Mouse (Mus musculus) embryonic stem cell, embryonic (primary cell): Measurements from ENCODE around the gene Icam5.

ENCODE experiments used
- CTCF ChIA-PET, 4 experiments: fragments of 300-600 bp in 2 of 4; fragments of 350-600 bp in 2 of 4; sonication (Branson Sonifier 250); formaldehyde crosslinking; loops; one replicate each; lab custom pipeline; 2022; ENCODE audit warnings: inconsistent platforms in 2 of 4; lab: Charles Lee
- POLR2A ChIA-PET, 4 experiments: fragments of 300-600 bp in 2 of 4; fragments of 350-600 bp in 2 of 4; sonication (Branson Sonifier 250); formaldehyde crosslinking; loops; one replicate each; lab custom pipeline; 2022; ENCODE audit warnings: antibody characterized with exemption in 4 of 4, inconsistent platforms in 1 of 4; lab: Charles Lee

The Icam5 gene

DNA sequence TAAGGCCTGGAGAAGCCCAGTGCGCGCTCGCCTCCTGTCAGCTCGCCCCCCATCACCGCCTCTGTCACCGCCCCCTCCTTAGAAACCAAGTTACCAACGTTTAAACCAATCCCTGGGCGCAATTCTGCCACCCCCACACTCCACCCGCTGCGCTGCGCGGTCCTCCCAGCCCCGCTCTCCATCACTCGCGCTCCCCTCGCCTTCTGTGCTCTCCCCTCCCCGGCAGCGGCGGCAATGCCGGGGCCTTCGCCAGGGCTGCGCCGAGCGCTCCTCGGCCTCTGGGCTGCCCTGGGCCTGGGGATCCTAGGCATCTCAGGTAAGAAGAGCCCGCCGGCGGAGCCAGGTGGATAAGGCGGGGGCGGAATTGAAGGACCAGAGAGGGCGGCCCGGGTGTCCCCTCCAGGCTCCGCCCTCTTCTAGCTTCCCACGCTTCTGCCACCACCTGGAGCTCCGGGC is at the start of gene Icam5:
Icam5 (plus strand) TSS at position 178 of the 456 bp plus-strand sequence.
- CTCF ChIA-PET: interaction anchor here in 3 of 4 experiments (0.5 to 2.4 kb wide), 12 partner anchors 10 to 478 kb away, joined by 3 to 15 read pairs (median 6); partner anchors contain the start of genes Eif3g (in 2 of the 3) and Tmed1 (in 1 of the 3)
- POLR2A ChIA-PET: interaction anchor here in 3 of 4 experiments (0.6 to 12.3 kb wide), 29 partner anchors 10 to 692 kb away, joined by 3 to 264 read pairs (median 7); partner anchors contain the start of genes Gm38431 (in 3 of the 3), Icam1 (in 3 of the 3), Raver1 (in 3 of the 3) and Angptl6 (in 1 of the 3)

- CTCF ChIA-PET: interaction anchor here in 1 of 4 experiments (0.6 kb wide), 1 partner anchor 187 kb away, joined by 3 read pairs; no protein-coding TSS in a partner anchor
- POLR2A ChIA-PET: interaction anchor here in 3 of 4 experiments (0.6 to 22.4 kb wide), 28 partner anchors 8 to 339 kb away, joined by 3 to 411 read pairs (median 4); partner anchors contain the start of genes Dnmt1 (in 2 of the 3), Icam1 (in 2 of the 3), Mrpl4 (in 2 of the 3) and Ppan (in 2 of the 3)
These were observed 49.7 kb upstream of the Icam5 start for GRCm38 (mm10) chr9:20982171-20982570.

DNA sequence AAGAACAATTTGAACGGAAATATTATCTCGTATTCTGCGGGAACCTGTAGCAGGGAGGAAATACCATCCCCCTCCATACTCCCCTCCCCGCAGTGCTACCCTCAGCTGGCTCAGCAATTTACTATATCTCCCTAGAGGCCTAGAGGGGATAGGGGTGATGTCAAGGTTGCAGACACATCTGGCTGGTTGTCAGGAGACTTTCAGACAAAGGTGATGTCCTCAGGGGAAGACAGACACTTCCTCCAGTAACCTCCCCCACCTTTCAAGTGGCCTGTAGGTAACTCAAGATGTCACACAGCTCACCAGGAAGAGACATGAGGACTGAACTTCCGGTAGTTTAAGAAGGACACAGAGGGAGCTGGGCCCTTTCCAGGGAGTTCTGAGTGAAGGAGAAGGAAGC is 48.7 kb upstream of the Icam5 start:
- CTCF ChIA-PET: interaction anchor here in 1 of 4 experiments (0.8 kb wide), 1 partner anchor 11 kb away, joined by 3 read pairs; no protein-coding TSS in a partner anchor
- POLR2A ChIA-PET: interaction anchor here in 3 of 4 experiments (0.6 to 22.4 kb wide), 26 partner anchors 9 to 241 kb away, joined by 3 to 411 read pairs (median 4); partner anchors contain the start of genes Dnmt1 (in 2 of the 3), Gm38431 (in 2 of the 3), Icam1 (in 2 of the 3) and Raver1 (in 2 of the 3)

- ChIA-PET POLR2A (interaction anchor here (0.6 to 22.4 kb wide), 22 partner anchors 9 to 345 kb away, joined by 3 to 411 read pairs (median 4); partner anchors contain the start of genes Mrpl4 (in 2 of the 4), S1pr2 (in 2 of the 4), Dnmt1 (in 1 of the 4) and Eif3g (in 1 of the 4)), CTCF (interaction anchor here in 3 of 4 experiments (0.6 to 1.7 kb wide), 6 partner anchors 14 to 174 kb away, joined by 3 to 7 read pairs (median 3); no protein-coding TSS in a partner anchor)
These were observed 44.8 kb upstream of the Icam5 start for GRCm38 (mm10) chr9:20986952-20987686.

- CTCF ChIA-PET: interaction anchor here (0.5 to 1.7 kb wide), 8 partner anchors 10 to 174 kb away, joined by 3 to 7 read pairs (median 3); no protein-coding TSS in a partner anchor
These were observed 43.9 kb upstream of the Icam5 start for GRCm38 (mm10) chr9:20987953-20988352.

DNA sequence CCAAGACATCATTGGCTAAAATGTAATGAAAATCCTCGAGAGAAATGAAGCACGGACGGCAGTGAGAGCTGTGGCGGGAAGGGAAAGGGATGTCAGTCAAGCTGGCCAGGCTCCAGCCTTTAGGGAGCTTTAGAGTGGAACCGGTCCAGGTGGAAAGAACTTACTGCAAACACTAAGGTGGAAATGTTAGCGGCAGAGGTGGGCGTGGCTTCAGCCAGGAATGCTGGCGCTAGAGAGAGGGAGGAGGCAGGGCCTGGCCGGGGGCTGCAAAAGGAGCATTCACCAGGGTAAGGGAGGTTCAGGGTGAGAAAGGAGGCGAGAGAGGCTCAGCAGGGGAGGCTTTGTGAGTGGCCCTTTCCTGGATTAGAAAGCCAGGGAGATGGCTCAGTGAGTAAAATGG is 41.0 kb upstream of the Icam5 start:
- POLR2A ChIA-PET: interaction anchor here (0.6 to 22.4 kb wide), 17 partner anchors 9 to 113 kb away, joined by 3 to 411 read pairs (median 4); partner anchors contain the start of genes Gm38431 (in 2 of the 4), Raver1 (in 2 of the 4), S1pr2 (in 2 of the 4) and Dnmt1 (in 1 of the 4)
- CTCF ChIA-PET: interaction anchor here in 2 of 4 experiments (0.5 to 0.7 kb wide), 3 partner anchors 89 to 1632 kb away, joined by 3 to 5 read pairs (median 3); no protein-coding TSS in a partner anchor

More at GRCm38 (mm10) chr9:20987953-20988352, 43.9 kb upstream of the Icam5 start:
- POLR2A ChIA-PET: interaction anchor here in 3 of 4 experiments (0.6 to 22.4 kb wide), 26 partner anchors 8 to 445 kb away, joined by 3 to 411 read pairs (median 4); partner anchors contain the start of genes Mrpl4 (in 2 of the 3), S1pr2 (in 2 of the 3), Dnmt1 (in 1 of the 3) and Icam1 (in 1 of the 3)

GRCm38 (mm10) chr9:20991587-20991986 is 40.3 kb upstream of the Icam5 start:
- ChIA-PET POLR2A (interaction anchor here (0.5 to 22.4 kb wide), 15 partner anchors 9 to 101 kb away, joined by 3 to 411 read pairs (median 4); partner anchors contain the start of genes S1pr2 (in 2 of the 4), Dnmt1 (in 1 of the 4), Gm38431 (in 1 of the 4) and Icam4 (in 1 of the 4)), CTCF (interaction anchor here in 1 of 4 experiments (0.6 to 0.7 kb wide), 2 partner anchors 19 to 42 kb away, joined by 3 to 7 read pairs; no protein-coding TSS in a partner anchor)

DNA sequence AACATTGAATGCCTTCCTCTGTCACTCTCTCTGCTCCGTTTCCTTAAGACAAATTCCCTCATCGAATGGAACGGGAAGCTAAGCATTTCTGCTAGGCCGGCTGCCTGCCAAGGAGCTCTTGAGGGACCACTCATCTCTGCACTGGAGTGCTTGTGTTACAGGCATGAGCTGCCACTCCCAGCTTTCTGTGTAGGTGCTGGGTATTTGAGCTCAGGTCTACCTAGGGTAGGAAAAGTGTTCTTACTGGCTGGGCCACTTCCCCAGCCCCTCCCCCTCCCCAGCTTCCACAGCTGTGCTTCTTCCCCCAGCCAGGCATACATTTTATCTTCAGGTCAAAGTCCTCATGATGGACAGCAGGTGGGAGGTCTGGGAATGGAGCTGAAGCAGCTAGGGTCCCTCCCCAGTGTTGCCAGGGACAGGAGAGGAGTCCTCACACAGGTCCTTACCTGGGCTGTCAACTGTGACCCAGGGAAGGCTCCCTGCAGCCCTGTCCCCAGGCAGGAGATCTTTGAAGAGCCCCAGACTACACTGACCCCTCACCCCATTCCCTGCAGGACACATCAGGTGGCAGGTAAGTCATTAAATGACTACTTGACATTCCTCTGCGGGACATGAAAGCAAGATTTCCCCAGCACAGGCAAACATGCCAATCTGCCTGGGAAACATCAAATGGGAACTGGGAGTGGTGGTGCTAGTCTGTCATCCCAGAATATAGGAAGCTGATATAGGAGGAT is 38.5 kb upstream of the Icam5 start:
- CTCF ChIA-PET: interaction anchor here (0.7 to 1.2 kb wide), 5 partner anchors 23 to 175 kb away, joined by 3 to 8 read pairs (median 4); no protein-coding TSS in a partner anchor
- POLR2A ChIA-PET: interaction anchor here (0.7 to 22.4 kb wide), 19 partner anchors 11 to 118 kb away, joined by 3 to 411 read pairs (median 4); partner anchors contain the start of genes S1pr2 (in 2 of the 4), Dnmt1 (in 1 of the 4), Eif3g (in 1 of the 4) and Icam1 (in 1 of the 4)

DNA sequence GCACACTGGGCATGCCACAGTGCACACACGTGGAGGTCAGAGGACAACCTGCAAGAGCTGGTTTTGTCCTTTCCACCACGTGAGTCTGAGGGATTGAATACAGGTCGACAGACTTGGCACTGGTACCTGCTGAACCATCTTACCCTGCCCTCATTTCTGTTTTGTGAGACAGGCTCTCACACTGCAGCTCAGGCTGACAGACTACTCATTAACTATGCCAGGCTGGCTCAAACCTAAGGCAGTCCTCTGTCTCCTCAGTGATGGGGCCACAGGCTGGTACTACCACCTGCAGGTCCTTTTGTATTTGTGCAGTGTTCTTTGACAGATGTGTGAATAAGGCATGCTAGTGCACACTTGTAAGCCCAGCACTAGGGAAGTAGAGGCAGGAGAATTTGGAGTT is 36.8 kb upstream of the Icam5 start:
- POLR2A ChIA-PET: interaction anchor here in 3 of 4 experiments (0.6 to 22.4 kb wide), 17 partner anchors 10 to 117 kb away, joined by 3 to 411 read pairs (median 4); partner anchors contain the start of genes S1pr2 (in 2 of the 3), Dnmt1 (in 1 of the 3) and Eif3g (in 1 of the 3)
- CTCF ChIA-PET: interaction anchor here (0.6 to 1.9 kb wide), 9 partner anchors 16 to 280 kb away, joined by 3 to 9 read pairs (median 4); partner anchors contain the start of gene Eif3g (in 1 of the 4)

- CTCF ChIA-PET: interaction anchor here (0.6 to 2.8 kb wide), 18 partner anchors 9 to 259 kb away, joined by 3 to 15 read pairs (median 5); partner anchors contain the start of gene Eif3g (in 2 of the 4)
- POLR2A ChIA-PET: interaction anchor here in 3 of 4 experiments (0.5 to 22.4 kb wide), 22 partner anchors 9 to 1554 kb away, joined by 3 to 411 read pairs (median 5); partner anchors contain the start of genes S1pr2 (in 2 of the 3), Dnmt1 (in 1 of the 3), Eif3g (in 1 of the 3) and Gm38431 (in 1 of the 3)
These were observed 34.8 kb upstream of the Icam5 start for GRCm38 (mm10) chr9:20997065-20997464.

DNA sequence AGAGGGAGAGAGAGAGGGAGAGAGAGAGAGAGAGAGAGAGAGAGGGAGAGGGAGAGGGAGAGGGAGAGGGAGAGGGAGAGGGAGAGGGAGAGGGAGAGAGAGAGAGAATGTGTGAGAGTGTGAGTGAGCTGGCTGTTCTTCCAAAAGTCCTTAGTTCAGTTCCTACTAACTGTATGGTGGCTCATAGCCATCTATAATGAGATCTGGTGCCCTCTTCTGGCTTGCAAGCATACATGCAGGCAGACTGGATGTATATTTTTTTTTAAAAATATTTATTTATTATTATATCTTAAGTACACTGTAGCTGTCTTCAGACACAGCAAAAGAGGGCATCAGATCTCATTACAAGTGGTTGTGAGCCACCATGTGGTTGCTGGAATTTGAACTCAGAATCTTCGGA is 33.5 kb upstream of the Icam5 start:
- ChIA-PET POLR2A (interaction anchor here in 3 of 4 experiments (0.5 to 22.4 kb wide), 24 partner anchors 11 to 120 kb away, joined by 3 to 411 read pairs (median 5); partner anchors contain the start of genes Eif3g (in 2 of the 3), S1pr2 (in 2 of the 3), Dnmt1 (in 1 of the 3) and Gm38431 (in 1 of the 3)), CTCF (interaction anchor here (0.6 to 2.8 kb wide), 27 partner anchors 9 to 175 kb away, joined by 3 to 15 read pairs (median 4); partner anchors contain the start of gene Eif3g (in 2 of the 4))

- ChIA-PET CTCF (interaction anchor here (0.6 to 2.2 kb wide), 32 partner anchors 9 to 260 kb away, joined by 3 to 12 read pairs (median 4); partner anchors contain the start of gene Eif3g (in 4 of the 4)), POLR2A (interaction anchor here (0.6 to 19.7 kb wide), 40 partner anchors 9 to 299 kb away, joined by 3 to 411 read pairs (median 4); partner anchors contain the start of genes Eif3g (in 3 of the 4), Gm38431 (in 2 of the 4), Raver1 (in 2 of the 4) and S1pr2 (in 2 of the 4))
These were observed 31.1 kb upstream of the Icam5 start for GRCm38 (mm10) chr9:21000811-21001210.

DNA sequence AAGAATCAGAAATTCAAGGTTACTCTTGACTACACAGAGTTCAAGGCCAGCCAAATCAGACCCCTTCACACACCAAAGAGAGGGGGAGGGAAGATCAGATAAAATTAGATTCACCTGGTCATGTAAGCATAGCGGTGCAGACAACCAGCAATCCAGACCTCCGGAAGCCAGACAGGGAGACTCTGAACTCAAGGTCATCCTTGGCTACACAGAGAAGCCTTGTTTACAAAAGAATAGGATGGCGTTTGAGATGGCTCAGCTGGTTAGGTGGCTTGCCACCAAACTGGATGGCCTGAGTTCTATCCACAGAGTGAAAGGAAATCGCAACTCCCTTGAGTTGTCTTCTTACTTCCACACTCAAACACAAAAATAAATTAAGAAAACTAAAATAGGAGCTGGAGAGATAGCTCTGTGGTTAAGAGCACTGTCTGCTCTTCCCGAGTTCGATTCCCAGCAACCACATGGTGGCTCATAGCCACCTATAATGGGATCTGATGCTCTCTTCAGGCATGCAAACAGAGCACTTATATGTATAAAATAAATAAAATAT is 30.1 kb upstream of the Icam5 start:
- ChIA-PET POLR2A (interaction anchor here (0.6 to 19.7 kb wide), 33 partner anchors 8 to 219 kb away, joined by 3 to 411 read pairs (median 5); partner anchors contain the start of genes Icam1 (in 3 of the 4), S1pr2 (in 3 of the 4), Eif3g (in 2 of the 4) and Icam4 (in 1 of the 4)), CTCF (interaction anchor here in 3 of 4 experiments (1.0 to 2.2 kb wide), 12 partner anchors 13 to 103 kb away, joined by 3 to 8 read pairs (median 4); partner anchors contain the start of gene Eif3g (in 3 of the 3))

GRCm38 (mm10) chr9:21002270-21002626 is 29.6 kb upstream of the Icam5 start:
- CTCF ChIA-PET: interaction anchor here in 2 of 4 experiments (1.0 to 2.0 kb wide), 3 partner anchors 103 to 171 kb away, joined by 3 to 8 read pairs (median 6); partner anchors contain the start of gene Eif3g (in 1 of the 2)
- POLR2A ChIA-PET: interaction anchor here (0.6 to 19.7 kb wide), 38 partner anchors 12 to 124 kb away, joined by 3 to 411 read pairs (median 6); partner anchors contain the start of genes Icam1 (in 4 of the 4), S1pr2 (in 3 of the 4), Eif3g (in 2 of the 4) and Icam4 (in 2 of the 4)
